Mouse (Mus musculus) midbrain, embryonic 13.5 days (tissue): ENCODE data around the gene Tcl1b2. TPM values are rescaled to one million over a fixed set of nuclear protein-coding genes. Genes with fewer than 3 reads are reported as not detected.
"Not testable (repeated sequence)": the region's sequence is repeated elsewhere in the genome, so short reads cannot be mapped to it uniquely, and the experiment has no call there.

Source experiments
- ATAC-seq: fragments of 200-750 bp; cut with Nextera tagmentation; 2 replicates; pipeline ENCODE4 v1.8.0; 2017; ENCODE audit warnings: mild to moderate bottlenecking, moderate TSS enrichment, moderate library complexity
- H3K27ac ChIP-seq: fragments of 300-500 bp; sonication (generic); 2 replicates; pipeline ENCODE4 v1.5.1; 2015; ENCODE audit warnings: inconsistent platforms, mild to moderate bottlenecking, moderate library complexity
- H3K27me3 ChIP-seq: fragments of 300-500 bp; sonication (generic); 2 replicates; pipeline ENCODE4 v1.6.1; 2015; ENCODE audit warnings: mild to moderate bottlenecking, inconsistent platforms
- H3K36me3 ChIP-seq: fragments of 300-500 bp; sonication (generic); 2 replicates; pipeline ENCODE4 v1.6.1; 2015; ENCODE audit warnings: mild to moderate bottlenecking, inconsistent platforms
- H3K4me1 ChIP-seq: fragments of 300-500 bp; sonication (generic); replicated peaks from 2 replicates; pipeline ENCODE4 v1.6.1; 2015; ENCODE audit warnings: inconsistent platforms
- H3K4me2 ChIP-seq: fragments of 300-500 bp; sonication (generic); replicated peaks from 2 replicates; pipeline ENCODE4 v1.6.1; 2015; ENCODE audit warnings: moderate library complexity, mild to moderate bottlenecking, inconsistent platforms
- H3K4me3 ChIP-seq: fragments of 300-500 bp; sonication (generic); replicated peaks from 2 replicates; pipeline ENCODE4 v1.5.1; 2015; ENCODE audit warnings: mild to moderate bottlenecking, inconsistent platforms
- H3K9ac ChIP-seq: fragments of 300-500 bp; sonication (generic); replicated peaks from 2 replicates; pipeline ENCODE4 v1.6.1; 2015; ENCODE audit warnings: mild to moderate bottlenecking, inconsistent platforms
- H3K9me3 ChIP-seq: fragments of 300-500 bp; sonication (generic); 2 replicates; pipeline ENCODE4 v1.6.1; 2016; ENCODE audit warnings: mild to moderate bottlenecking, inconsistent platforms
- WGBS: fragments of 180-500 bp; shearing (Covaris S2); methylation state at CpG from one replicate; pipeline ENCODE4 v1.1.7; 2015; 5-methylcytosine and 5-hydroxymethylcytosine counted together
- polyA plus RNA-seq: library from polyadenylated mRNA; unstranded; fragments of >200 nt; fragmentation: Nextera tagmentation; extraction: Ambion mirVana; gene quantifications from 2 replicates; pipeline ENCODE4 v1.2.1, GENCODE M21; 2015

Gene Tcl1b2
- polyA plus RNA-seq, 1 experiment from 2014 or later: not detected

- H3K4me3 ChIP-seq, H3K27me3 ChIP-seq, H3K27ac ChIP-seq, H3K36me3 ChIP-seq, H3K4me1 ChIP-seq, H3K9me3 ChIP-seq, ATAC-seq, H3K4me2 ChIP-seq, H3K9ac ChIP-seq: not testable (repeated sequence)
- WGBS: 75% methylated on average over 3 of the region's 3 CpGs
Observed at GRCm38 (mm10) chr12:105176044-105176443, 30.2 kb downstream of the Tcl1b2 start, which contains the start of gene Tcl1b5. Tcl1b5 (plus strand) TSS chr12:105176344.

DNA sequence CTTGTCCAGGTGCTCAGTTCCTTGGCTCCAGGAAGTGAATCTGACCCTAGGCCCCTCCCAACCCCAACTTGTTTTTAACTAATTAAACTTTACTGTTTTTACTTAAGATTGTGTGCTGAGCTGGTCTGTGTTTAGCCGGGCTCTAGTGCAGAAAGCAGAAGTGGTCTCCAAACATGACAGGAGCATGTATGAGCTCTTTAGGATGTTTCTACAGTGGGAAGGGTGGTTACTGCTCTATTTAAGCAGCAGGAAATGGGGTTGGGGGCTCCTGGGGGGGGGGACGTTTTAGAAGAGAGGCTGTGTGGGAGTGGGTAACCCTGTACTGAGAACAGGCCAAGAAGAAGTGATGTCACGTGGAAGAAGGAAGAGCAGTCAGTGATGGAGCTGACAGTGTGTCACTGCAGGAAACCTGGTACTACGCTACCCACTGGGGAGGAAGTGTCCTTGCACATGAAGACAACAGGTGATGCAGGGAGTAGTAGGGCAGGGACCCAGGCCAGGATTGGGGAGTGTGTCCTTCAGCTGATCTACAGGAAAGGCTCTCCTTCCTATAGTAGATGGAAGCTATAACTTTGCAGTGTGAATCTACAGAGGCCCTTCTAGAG, 35.3 kb downstream of the Tcl1b2 start:
- not testable (repeated sequence) for H3K4me2 ChIP-seq, H3K4me3 ChIP-seq, ATAC-seq, H3K36me3 ChIP-seq, H3K9me3 ChIP-seq, H3K27ac ChIP-seq, H3K4me1 ChIP-seq, H3K9ac ChIP-seq, H3K27me3 ChIP-seq
- WGBS: 81% methylated on average over 4 of the region's 4 CpGs

DNA sequence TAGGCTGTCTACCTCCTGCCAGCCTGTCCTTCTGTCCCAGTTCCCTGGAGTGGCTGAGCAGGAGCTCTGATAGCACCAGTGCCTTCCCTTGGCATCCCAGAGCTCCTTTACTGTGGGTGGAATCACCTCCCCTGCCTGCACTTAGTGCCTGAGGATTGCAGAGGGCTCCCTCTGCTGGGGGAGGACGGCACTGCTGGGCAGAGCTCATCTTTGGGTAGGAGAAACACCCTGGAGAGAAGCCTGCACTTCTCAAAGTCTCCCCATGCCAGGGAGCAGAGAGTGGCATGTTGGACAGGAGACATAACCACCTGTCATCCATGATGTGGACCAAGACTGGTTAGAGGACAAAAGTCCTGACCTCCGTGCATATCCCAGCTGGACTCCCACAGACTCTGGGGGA, 43.2 kb downstream of the Tcl1b2 start:
- H3K27me3 ChIP-seq, H3K4me1 ChIP-seq: not testable (repeated sequence)
- 59% methylated on average over 2 of the region's 2 CpGs for WGBS

DNA sequence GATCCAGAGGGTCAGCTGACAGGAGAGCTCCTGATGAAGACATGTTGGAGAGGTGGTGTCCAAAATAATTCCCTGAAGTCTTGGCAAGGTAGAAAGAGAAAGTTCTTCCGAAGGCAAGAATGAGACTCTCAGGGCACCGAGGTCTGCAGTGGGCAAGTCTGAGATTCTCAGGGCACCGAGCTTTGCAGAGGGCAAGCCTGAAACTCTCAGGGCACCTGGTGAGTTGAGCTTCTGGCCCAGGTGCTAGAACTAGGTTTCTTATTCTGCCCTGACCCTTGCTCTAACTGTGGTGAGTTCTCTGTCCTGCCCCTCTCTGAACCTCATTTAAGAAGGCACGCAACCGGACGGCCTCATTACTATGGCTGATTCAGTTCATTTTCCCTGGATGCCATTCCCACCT, 44.9 kb downstream of the Tcl1b2 start, which contains the start of gene Tcl1b3:
Gene Tcl1b3, plus strand, starts transcription at position 301 of the 400 bp plus-strand sequence.
- H3K4me3 ChIP-seq, H3K27ac ChIP-seq, H3K27me3 ChIP-seq, ATAC-seq, H3K4me1 ChIP-seq, H3K4me2 ChIP-seq, H3K9me3 ChIP-seq, H3K9ac ChIP-seq, H3K36me3 ChIP-seq: not testable (repeated sequence)
- WGBS: 92% methylated on average over 6 of the region's 6 CpGs

More for the DNA sequence above, 43.2 kb downstream of the Tcl1b2 start:
- H3K9ac ChIP-seq, H3K27ac ChIP-seq, H3K9me3 ChIP-seq, H3K36me3 ChIP-seq, H3K4me2 ChIP-seq, H3K4me3 ChIP-seq, ATAC-seq: not testable (repeated sequence)

DNA sequence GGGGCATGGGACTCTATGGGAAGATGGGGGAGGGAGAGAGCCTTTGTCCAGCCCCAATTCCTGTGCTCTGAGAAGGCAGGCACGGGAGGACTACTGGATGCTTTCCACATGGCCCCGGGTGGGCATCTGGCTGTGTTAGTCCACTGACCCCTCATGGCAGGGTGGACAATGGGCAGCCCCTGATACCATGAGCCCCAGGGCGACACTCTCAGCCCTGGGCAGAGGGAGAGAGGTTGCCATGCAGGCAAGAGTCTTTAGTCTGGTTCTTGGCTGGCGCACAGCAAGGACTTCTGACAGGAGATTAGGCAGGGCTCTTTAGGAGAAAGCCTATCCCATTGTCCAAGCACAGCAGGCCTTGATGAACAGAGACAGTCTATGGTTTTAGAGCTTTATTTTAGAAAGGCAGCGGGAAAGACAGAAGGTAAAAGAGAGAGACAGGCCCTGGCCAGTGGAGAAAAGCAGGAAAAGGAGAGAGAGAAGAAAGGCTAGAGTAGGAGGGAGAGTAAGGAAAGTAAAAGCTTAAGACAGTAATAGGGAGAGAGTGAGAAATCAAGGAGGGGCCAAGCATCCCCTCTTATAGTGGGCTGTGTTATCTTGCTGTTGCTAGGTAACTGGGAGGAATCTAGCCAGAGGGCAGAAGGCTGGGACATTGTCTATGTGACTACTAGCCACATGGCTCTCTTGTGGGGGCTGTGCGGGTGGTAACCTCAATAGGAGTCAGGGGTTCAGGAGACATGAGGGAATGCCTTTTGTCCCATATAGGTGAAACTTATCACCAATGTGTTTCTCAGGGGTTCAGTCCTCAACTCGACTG, 54.1 kb downstream of the Tcl1b2 start:
- not testable (repeated sequence) for H3K4me3 ChIP-seq, H3K9ac ChIP-seq, H3K27me3 ChIP-seq, H3K4me2 ChIP-seq, H3K9me3 ChIP-seq, H3K36me3 ChIP-seq, H3K4me1 ChIP-seq
- WGBS: 12% methylated on average over 7 of the region's 7 CpGs
- H3K27ac ChIP-seq: peak overlapping the region; percentile 30; the same call in 1 of the 2 replicates
- peak; percentile 66 for ATAC-seq

GRCm38 (mm10) chr12:105201657-105202056, 55.8 kb downstream of the Tcl1b2 start, which contains the start of gene Tcl1b4:
Tcl1b4 (plus strand) TSS chr12:105201957.
- not testable (repeated sequence) for H3K9ac ChIP-seq, ATAC-seq, H3K4me2 ChIP-seq, H3K36me3 ChIP-seq, H3K4me3 ChIP-seq, H3K4me1 ChIP-seq, H3K9me3 ChIP-seq, H3K27me3 ChIP-seq, H3K27ac ChIP-seq
- WGBS: 88% methylated on average over 1 of the region's 1 CpGs

Other genes with a start within 250 kb of the Tcl1b2 start
- 0.17 and 0.27 TPM in 2 replicates for gene Syne3, start 136.2 kb upstream of the Tcl1b2 start, polyA plus RNA-seq
- gene Glrx5, start 113.3 kb upstream of the Tcl1b2 start, polyA plus RNA-seq: 139 and 148 TPM in 2 replicates
- gene Tcl1b1, start 13.7 kb downstream of the Tcl1b2 start, polyA plus RNA-seq: not detected in 2 replicates
- not detected in 2 replicates for gene Tcl1b5, start 30.3 kb downstream of the Tcl1b2 start, polyA plus RNA-seq
- not detected in 2 replicates for gene Tcl1b3, start 45.0 kb downstream of the Tcl1b2 start, polyA plus RNA-seq
- gene Tcl1b4, start 55.9 kb downstream of the Tcl1b2 start, polyA plus RNA-seq: not detected in 2 replicates
- gene Tcl1, start 76.8 kb downstream of the Tcl1b2 start, polyA plus RNA-seq: not detected in 2 replicates
- gene Tunar, start 187.9 kb downstream of the Tcl1b2 start, polyA plus RNA-seq: 6.7 and 6.8 TPM in 2 replicates